Mouse (Mus musculus) layer of hippocampus, postnatal 14 days (tissue): ENCODE data around the gene Olfr1276. TPM values are rescaled to one million over a fixed set of nuclear protein-coding genes. Genes with fewer than 3 reads are reported as not detected.

Source experiments
- DNase-seq, 2 experiments: peaks; one replicate each; pipeline ENCODE4 v3.0.0; 2021 to 2022; ENCODE audit warnings: low spot score in 2 of 2, mixed read lengths in 1 of 2
- long read RNA-seq, 2 experiments: library from polyadenylated mRNA; stranded (forward); transcript quantifications; one replicate each; pipeline ENCODE4 v2.0.0; 2021
- total RNA-seq, 2 experiments: library from RNA; stranded (reverse); gene quantifications; 2 replicates each; pipeline ENCODE4 v1.2.3; 2021

The Olfr1276 gene
- total RNA-seq: not detected
- long read RNA-seq, experiment 1: 0 reads
- long read RNA-seq, experiment 2: 0 reads

DNA sequence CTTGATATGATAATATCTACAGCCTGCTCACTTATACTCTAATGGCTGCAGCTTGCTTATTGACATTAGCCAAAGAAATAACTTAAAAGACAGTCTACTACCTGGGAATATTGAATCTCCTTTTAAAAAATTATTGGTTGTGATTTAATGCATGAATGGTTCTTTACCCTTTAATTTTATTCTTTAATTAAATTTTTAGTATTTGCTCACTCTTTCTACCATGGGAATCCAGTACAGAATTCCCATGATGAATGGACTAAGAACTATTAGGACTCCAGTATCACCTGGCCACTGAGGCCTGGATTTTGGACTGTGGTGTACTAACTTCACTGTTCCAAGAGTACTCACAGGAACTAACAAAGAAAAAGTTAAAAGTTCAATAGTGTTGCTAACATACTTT is at the start of gene Olfr1276:
Olfr1276 (plus strand) TSS at position 301 of the 400 bp plus-strand sequence.
- DNase-seq: no peak

DNA sequence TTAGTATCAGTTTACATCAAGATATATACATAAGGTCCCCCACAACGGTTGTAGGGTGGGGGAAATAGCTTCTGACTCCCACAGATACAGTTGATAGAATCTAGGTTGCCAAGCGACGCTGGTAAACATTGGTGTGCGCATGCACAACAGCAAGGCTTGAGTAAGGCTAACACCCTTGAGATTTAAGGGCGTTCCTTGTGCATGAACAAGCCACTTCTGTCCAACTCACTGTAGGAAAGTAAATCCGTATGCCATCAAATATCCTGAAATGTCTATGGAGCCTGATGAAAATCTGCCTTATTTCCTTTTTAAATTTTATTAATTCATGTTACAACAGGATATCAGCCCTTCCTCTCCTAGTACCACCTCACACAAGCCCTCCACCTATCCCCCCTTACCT is 24.8 kb upstream of the Olfr1276 start, which contains the start of gene 4930430A15Rik:
4930430A15Rik (minus strand) TSS at position 101 of the 400 bp plus-strand sequence.
- no peak for DNase-seq

DNA sequence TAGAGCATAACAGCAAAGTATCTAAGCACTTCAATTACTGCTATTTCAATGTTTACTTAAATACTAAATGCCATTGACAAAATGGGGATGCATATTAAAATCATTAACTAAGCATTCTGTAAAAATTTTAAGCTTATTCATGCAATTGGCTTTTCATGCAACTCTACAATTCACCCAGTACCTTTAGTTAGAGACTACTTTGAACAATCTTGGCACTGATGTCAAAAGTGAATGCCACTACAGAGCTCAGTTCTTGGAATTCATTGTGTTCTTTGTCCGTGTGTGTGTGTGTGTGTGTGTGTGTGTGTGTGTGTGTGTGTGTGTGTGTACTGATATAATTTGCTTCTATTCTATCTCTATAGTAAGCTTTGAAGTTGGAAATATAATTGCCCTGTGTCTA is 19.1 kb upstream of the Olfr1276 start, which contains the start of gene Olfr1275:
Olfr1275 (minus strand) TSS at position 101 of the 400 bp plus-strand sequence.
- DNase-seq: no peak

DNA sequence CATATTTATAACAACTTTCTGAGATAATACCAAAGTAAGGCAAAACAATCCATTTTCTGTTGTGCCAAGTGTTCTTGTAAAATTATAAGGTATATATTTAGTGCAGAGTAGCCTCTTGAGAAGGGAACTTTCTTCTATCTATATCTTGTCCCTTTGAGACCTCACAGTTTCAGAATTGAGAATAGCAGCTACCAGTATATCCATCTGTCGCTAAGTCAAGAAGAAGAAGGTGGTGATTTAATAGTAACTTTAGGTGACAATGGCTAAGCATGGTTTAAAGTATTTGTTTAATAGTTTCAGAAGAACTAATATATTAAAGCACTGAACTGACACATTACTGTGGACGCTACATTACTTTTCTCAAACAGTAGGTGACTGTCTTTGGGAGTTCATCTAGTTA is 19.7 kb downstream of the Olfr1276 start, which contains the start of gene Olfr1277:
Olfr1277 (minus strand) TSS at position 101 of the 400 bp plus-strand sequence.
- DNase-seq: no peak

DNA sequence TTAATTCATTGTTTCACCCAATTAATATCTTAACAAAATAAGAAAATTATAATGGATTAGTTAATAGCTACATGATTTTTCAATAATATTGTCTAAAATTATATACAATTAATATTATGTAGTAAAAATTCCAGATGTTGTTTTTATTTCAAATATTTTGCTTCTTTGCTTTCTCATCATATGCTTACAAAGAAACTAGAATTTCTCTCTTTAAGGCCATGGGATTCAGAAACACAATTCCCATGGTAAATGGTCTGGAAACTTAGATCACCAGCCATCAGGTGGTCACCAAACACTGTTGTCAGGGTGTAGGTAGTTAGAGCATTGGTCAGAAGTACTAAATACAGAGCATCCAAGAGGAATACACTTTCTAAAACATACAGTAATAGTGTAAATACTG is 35.5 kb downstream of the Olfr1276 start, which contains the start of gene Olfr1278:
Olfr1278 (plus strand) TSS at position 301 of the 400 bp plus-strand sequence.
- no peak for DNase-seq

DNA sequence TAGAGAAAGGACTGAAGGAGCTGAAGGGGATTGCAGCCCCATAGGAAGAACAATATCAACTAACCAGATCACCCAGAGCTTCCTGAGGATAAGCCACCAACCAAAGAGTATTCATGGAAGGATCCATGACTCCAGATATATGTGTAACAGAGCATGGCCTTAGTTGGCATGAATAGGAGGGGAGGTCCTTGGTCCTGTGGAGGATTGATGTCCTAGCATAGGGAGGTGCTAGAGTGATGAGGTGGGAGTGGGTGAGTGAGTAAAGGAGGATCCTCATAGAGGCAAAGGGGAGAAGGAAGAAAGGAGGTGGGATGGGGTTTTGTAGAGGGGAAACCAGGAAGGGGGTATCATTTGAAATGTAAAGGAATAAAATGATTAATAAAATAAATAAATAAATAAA is 44.2 kb downstream of the Olfr1276 start:
- DNase-seq: no peak

DNA sequence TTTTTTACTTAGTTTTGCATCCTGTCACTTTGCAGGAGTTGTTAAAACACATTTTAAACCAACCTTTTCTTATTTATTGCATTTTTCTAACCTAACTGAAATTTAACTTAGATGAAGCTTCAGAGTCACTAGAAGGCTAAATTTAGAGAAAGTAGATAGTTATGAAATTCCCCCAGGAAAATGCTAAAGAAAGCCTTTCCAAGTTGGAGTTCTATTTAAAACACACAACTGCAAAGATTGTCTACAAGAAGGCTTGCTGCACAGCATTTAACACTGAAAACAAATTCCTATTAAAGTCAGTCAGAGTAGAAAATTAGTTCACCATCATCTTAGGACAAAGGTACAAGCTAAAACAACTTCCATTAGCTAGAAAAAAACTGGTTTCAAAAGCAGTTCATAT is 46.1 kb downstream of the Olfr1276 start, which contains the start of gene Olfr1279:
Olfr1279 (plus strand) TSS at position 262 of the 400 bp plus-strand sequence.
- DNase-seq: no peak

Other genes with a start within 250 kb of the Olfr1276 start
- not detected for gene Gm13941, start 148.5 kb upstream of the Olfr1276 start, total RNA-seq
- gene Gm15130, start 101.6 kb upstream of the Olfr1276 start, total RNA-seq: not detected
- gene 4930430A15Rik, start 24.9 kb upstream of the Olfr1276 start, total RNA-seq: not detected
- gene Olfr1275, start 19.2 kb upstream of the Olfr1276 start, total RNA-seq: not detected
- gene Olfr1277, start 19.6 kb downstream of the Olfr1276 start, total RNA-seq: not detected
- not detected for gene Olfr1278, start 35.6 kb downstream of the Olfr1276 start, total RNA-seq
- not detected for gene Olfr1279, start 46.1 kb downstream of the Olfr1276 start, total RNA-seq
- not detected for gene Olfr1280, start 59.5 kb downstream of the Olfr1276 start, total RNA-seq
- not detected for gene Olfr1281, start 72.0 kb downstream of the Olfr1276 start, total RNA-seq
- not detected for gene Olfr1282, start 81.6 kb downstream of the Olfr1276 start, total RNA-seq
- not detected for gene Olfr1283, start 112.3 kb downstream of the Olfr1276 start, total RNA-seq
- not detected for gene Olfr1284, start 121.0 kb downstream of the Olfr1276 start, total RNA-seq
- not detected for gene Olfr1286, start 168.6 kb downstream of the Olfr1276 start, total RNA-seq
- gene Olfr1287, start 194.6 kb downstream of the Olfr1276 start, total RNA-seq: not detected
- gene Olfr1288, start 219.6 kb downstream of the Olfr1276 start, total RNA-seq: not detected
- gene Olfr1289, start 226.3 kb downstream of the Olfr1276 start, total RNA-seq: not detected
- gene Olfr1290, start 239.3 kb downstream of the Olfr1276 start, total RNA-seq: not detected
- gene Olfr1291-ps1, start 242.7 kb downstream of the Olfr1276 start, total RNA-seq: not detected